Mouse (Mus musculus): Measurements from ENCODE around the gene Prex1. TPM values are rescaled to one million over a fixed set of nuclear protein-coding genes. Genes with fewer than 3 reads are reported as not detected.

Gene Prex1
- polyA plus RNA-seq, 1 experiment from 2014 or later: 47.8 TPM

DNA sequence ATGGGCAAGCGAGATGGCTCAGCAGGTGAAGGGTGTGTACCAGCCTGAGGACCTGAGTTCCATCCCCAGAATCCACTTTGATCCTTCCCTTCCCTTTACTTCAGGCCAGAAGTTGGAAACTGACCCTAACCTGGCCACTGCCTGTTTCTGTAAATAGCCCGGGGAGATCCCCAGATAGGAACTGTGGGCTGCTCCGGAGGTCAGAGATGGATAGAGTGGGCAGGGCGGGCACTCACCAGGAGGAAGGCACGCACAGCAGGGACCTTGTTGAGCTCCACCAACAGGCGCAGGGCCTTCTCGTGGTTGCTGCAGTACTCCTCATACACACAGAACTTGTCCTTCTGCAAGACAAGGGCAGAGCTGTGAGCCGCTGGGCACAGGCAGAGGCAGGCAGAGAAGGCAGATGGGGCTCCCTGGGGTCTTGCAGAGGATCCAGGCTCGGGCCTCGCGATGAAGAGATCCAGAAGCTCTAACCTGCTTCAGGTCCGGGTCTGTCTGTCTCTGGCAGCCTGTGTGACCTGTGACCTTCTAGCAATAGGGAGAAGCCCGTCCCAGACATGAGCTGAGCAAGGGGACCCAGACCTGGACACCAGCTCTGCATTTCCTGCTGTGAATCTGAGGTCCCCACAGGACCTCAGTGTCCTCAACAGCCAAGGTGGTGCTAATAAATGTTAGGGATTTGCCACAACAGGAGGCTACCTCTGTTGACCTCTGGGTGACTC, 75.4 kb downstream of the Prex1 start:
- H3K9ac ChIP-seq: no peak overlapping the region
- ATAC-seq (ENCODE audit: low FRiP score, low read depth): no peak
- WGBS: 66% methylated on average over 13 of the region's 13 CpGs
- no peaks in the 10 kb centered on the region for H3K27me3 ChIP-seq (replicated peaks)
- no peak overlapping the region for H3K27ac ChIP-seq
- no peaks in the 10 kb centered on the region for H3K9me3 ChIP-seq
- peaks cover 31% of the 10 kb centered on the region for H3K4me1 ChIP-seq
- H3K36me3 ChIP-seq: peaks cover 23% of the 10 kb centered on the region; the same call in 1 of the 2 replicates
- H3K4me2 ChIP-seq (replicated peaks): no peak overlapping the region
- H3K4me3 ChIP-seq: no peak overlapping the region

- H3K27me3 ChIP-seq (replicated peaks): no peaks in the 10 kb centered on the region
- H3K27ac ChIP-seq: no peak overlapping the region
- no peaks in the 10 kb centered on the region for H3K9me3 ChIP-seq
- ATAC-seq (ENCODE audit: low FRiP score, low read depth): no peak
- H3K4me3 ChIP-seq: no peak overlapping the region
- WGBS: 44% methylated on average over 4 of the region's 4 CpGs
- H3K4me2 ChIP-seq (replicated peaks): no peak overlapping the region
- H3K4me1 ChIP-seq: peaks cover 31% of the 10 kb centered on the region
- peaks cover 29% of the 10 kb centered on the region; the same call in 1 of the 2 replicates for H3K36me3 ChIP-seq
- H3K9ac ChIP-seq: no peak overlapping the region
These were observed 76.0 kb downstream of the Prex1 start for GRCm38 (mm10) chr2:166637673-166637990.

DNA sequence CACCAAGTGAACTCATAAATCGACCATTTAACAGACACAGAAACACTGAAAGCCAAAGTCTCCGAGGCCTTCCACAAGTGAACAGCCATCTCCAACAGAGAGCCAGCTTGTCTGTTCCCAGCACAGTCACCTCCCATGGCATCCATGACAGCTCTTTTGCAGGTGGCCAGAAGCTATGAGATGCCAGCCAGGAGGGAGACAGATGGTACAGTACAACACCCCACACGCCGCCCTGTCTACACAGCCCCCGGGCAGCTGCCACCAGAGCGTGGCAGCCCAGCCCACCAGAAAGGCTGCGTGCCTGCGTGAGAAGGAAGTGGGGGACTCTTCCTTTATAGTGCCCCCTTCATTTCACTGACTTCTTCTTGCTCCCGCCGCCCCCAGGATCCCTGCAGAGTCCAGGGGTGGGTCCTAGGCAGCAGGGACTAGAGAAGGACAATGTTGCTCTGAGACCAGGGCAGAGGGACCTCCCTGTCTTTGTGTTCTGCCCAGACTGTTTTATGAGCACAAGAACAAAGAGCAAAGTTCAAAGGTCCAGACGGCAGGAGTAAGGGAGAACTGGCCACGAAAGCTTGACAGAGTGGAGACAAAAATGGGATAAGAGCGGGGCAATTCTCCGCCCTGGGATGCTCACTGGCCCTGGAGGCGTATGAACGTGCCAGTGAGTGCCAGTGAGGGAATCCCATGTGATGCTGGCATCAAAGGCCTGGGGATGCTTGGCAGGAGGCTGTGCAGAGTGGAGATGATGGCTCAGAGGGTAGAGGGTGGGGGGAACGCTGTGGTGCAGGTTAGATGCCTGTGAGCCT, 76.6 kb downstream of the Prex1 start:
- Histone ChIP-seq H3K4me2 (replicated peaks) (peak overlapping the region; percentile 27), H3K9ac (no peak overlapping the region; the same call in 1 of the 2 replicates), H3K27ac (no peak overlapping the region; the same call in 1 of the 2 replicates), H3K4me1 (peaks cover 31% of the 10 kb centered on the region), H3K9me3 (no peaks in the 10 kb centered on the region), H3K4me3 (no peak overlapping the region), H3K36me3 (peaks cover 28% of the 10 kb centered on the region; the same call in 1 of the 2 replicates), H3K27me3 (replicated peaks) (no peaks in the 10 kb centered on the region)
- ATAC-seq (ENCODE audit: low FRiP score, low read depth): peak; percentile 64
- WGBS: 24% methylated on average over 17 of the region's 17 CpGs

GRCm38 (mm10) chr2:166635521-166635920, 78.1 kb downstream of the Prex1 start:
- no peak for ATAC-seq (ENCODE audit: low FRiP score, low read depth)
- H3K9ac ChIP-seq: 0 out of 2 replicates have a peak overlapping the region, but pooled peaks have one; percentile 17
- H3K4me3 ChIP-seq: no peak overlapping the region
- no peaks in the 10 kb centered on the region for H3K9me3 ChIP-seq
- H3K4me2 ChIP-seq (replicated peaks): no peak overlapping the region
- H3K27me3 ChIP-seq (replicated peaks): no peaks in the 10 kb centered on the region
- H3K27ac ChIP-seq: no peak overlapping the region
- 89% methylated on average over 10 of the region's 10 CpGs for WGBS
- peaks cover 31% of the 10 kb centered on the region for H3K4me1 ChIP-seq
- H3K36me3 ChIP-seq: peaks cover 24% of the 10 kb centered on the region; the same call in 1 of the 2 replicates

DNA sequence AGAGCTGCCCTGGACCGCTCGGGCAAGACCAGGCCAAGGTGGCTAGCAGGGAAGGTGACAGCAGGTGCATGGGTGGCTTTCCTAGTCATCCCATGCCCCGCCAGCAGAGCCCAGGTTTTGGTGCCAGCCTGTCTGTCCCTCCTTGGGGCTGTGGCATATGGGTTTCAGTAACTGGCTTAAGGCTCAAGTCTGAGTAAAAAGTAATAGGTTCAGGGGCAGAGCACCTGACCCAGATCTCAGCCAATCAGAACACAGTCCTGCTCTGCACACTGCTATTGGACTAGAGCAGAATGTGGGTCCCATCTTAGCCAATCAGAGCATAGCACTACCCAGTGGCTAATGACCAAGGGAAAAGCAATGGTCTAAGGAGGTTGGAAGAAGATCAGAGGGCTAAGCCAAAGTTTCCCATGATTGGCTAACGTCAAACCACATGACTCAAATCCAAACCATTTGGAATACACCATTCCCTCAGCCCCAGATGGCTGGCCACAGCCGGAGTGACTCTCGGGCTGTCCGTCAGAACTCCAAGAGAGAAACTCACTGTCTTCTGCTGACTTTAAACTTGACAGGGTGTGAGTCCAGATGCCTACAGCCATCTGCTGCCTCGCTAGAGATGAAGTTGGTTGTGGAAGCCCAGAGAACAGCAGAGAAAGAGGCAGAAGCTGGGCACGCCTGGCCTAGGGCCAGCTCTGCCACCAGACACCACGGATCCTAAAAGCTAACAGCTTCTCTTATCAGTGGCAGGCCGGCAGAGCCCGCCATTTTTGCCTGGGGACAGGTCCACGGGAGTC, 80.9 kb downstream of the Prex1 start:
- no peaks in the 10 kb centered on the region for H3K9me3 ChIP-seq
- WGBS: 93% methylated on average over 13 of the region's 13 CpGs
- no peak overlapping the region for H3K9ac ChIP-seq
- H3K4me3 ChIP-seq: no peak overlapping the region
- no peak overlapping the region for H3K4me2 ChIP-seq (replicated peaks)
- H3K36me3 ChIP-seq: peaks cover 28% of the 10 kb centered on the region; the same call in 1 of the 2 replicates
- H3K4me1 ChIP-seq: peaks cover 19% of the 10 kb centered on the region
- H3K27ac ChIP-seq: no peak overlapping the region
- no peak for ATAC-seq (ENCODE audit: low FRiP score, low read depth)
- H3K27me3 ChIP-seq (replicated peaks): no peaks in the 10 kb centered on the region

DNA sequence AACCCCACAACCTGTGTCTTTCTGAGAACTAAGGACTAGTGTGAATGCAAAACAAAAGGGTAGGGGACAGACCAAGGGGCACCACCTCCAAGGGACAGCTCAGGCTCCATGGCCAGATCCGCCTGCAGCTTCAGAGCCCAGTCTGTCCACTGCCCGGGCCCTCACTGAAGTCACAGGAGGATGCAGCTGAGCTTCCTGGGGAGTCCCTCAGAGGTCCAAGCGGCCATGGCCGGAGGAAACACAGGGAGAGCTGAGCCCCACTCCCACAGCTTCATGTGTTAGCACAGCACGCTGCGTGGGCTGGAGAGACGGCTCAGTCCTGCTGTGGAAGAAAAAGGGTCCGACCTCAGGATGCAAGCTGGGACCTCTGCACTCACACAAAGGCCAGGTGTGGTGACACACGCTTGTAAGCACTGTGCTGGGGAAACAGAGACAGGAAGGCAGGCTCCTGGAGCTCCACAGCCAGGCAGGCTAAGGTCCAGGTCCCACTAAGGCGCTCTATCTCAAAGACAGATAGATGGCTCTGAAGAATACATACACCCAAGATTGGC, 81.9 kb downstream of the Prex1 start:
- Histone ChIP-seq H3K27me3 (replicated peaks) (no peaks in the 10 kb centered on the region), H3K4me1 (peaks cover 8% of the 10 kb centered on the region; the same call in 1 of the 2 replicates), H3K27ac (no peak overlapping the region), H3K9me3 (no peaks in the 10 kb centered on the region), H3K4me3 (no peak overlapping the region), H3K9ac (no peak overlapping the region), H3K36me3 (peaks cover 36% of the 10 kb centered on the region; the same call in 1 of the 2 replicates), H3K4me2 (replicated peaks) (no peak overlapping the region)
- no peak for ATAC-seq (ENCODE audit: low FRiP score, low read depth)
- 89% methylated on average over 10 of the region's 10 CpGs for WGBS

DNA sequence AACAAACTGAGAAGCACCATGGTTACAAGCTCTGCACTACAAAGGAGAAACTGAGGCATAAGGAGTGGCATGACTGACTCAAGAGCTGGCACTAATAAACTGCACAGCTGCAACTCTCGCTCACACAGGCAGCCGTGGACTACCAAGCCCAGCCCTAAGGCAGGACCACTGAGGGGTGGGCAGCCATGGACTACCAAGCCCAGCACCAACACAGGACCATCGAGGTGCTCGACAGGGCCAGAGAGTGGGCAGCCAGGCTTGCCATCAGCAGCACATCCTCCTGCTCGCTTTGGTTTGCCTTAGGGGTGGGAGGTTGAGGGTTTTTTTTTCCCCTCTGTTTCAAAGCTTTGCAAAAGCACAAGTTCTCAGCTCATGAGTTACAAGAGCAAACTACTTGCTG, 82.4 kb downstream of the Prex1 start:
- 87% methylated on average over 5 of the region's 5 CpGs for WGBS
- Histone ChIP-seq H3K4me2 (replicated peaks) (no peak overlapping the region), H3K4me1 (0 out of 2 replicates have a peak, but pooled peaks cover 5% of the 10 kb centered on the region), H3K9me3 (no peaks in the 10 kb centered on the region), H3K27me3 (replicated peaks) (no peaks in the 10 kb centered on the region), H3K9ac (no peak overlapping the region), H3K4me3 (no peak overlapping the region), H3K27ac (no peak overlapping the region), H3K36me3 (peaks cover 38% of the 10 kb centered on the region; the same call in 1 of the 2 replicates)
- ATAC-seq (ENCODE audit: low FRiP score, low read depth): no peak

- 93% methylated on average over 17 of the region's 17 CpGs for WGBS
- Histone ChIP-seq H3K36me3 (peaks cover 38% of the 10 kb centered on the region; the same call in 1 of the 2 replicates), H3K27ac (no peak overlapping the region)
These were observed 83.5 kb downstream of the Prex1 start for GRCm38 (mm10) chr2:166629941-166630674.

DNA sequence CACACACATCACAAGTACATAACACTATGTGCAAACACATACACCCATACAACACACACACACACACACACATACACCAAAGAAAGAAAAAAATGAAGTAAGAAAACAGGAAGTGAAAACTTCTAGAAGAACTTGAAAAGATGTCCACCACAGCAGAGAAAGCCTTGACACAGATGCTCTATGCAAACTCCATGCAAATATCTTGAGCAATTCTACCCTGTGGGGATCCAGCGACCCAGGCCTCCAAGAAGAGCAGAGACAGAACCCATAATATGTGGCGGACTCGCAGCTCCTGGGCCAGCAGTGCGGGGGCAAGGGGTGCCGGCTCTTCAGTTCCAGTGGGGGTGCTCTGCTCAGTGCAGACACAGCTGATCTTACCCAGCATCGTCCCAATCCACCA, 86.1 kb downstream of the Prex1 start:
- no peak overlapping the region for H3K4me2 ChIP-seq (replicated peaks)
- no peak overlapping the region for H3K9ac ChIP-seq
- ATAC-seq (ENCODE audit: low FRiP score, low read depth): no peak
- H3K9me3 ChIP-seq: no peaks in the 10 kb centered on the region
- H3K27ac ChIP-seq: no peak overlapping the region
- H3K4me3 ChIP-seq: no peak overlapping the region
- WGBS: 94% methylated on average over 6 of the region's 6 CpGs
- H3K27me3 ChIP-seq (replicated peaks): no peaks in the 10 kb centered on the region
- peaks cover 15% of the 10 kb centered on the region for H3K4me1 ChIP-seq
- H3K36me3 ChIP-seq: peaks cover 30% of the 10 kb centered on the region; the same call in 1 of the 2 replicates

More at GRCm38 (mm10) chr2:166629941-166630674, 83.5 kb downstream of the Prex1 start:
- Histone ChIP-seq H3K4me3 (no peak overlapping the region), H3K9ac (no peak overlapping the region), H3K9me3 (no peaks in the 10 kb centered on the region), H3K4me1 (no peaks in the 10 kb centered on the region), H3K4me2 (replicated peaks) (no peak overlapping the region), H3K27me3 (replicated peaks) (no peaks in the 10 kb centered on the region)
- no peak for ATAC-seq (ENCODE audit: low FRiP score, low read depth)

- no peaks in the 10 kb centered on the region for H3K27me3 ChIP-seq (replicated peaks)
- 87% methylated on average over 11 of the region's 11 CpGs for WGBS
- H3K27ac ChIP-seq: no peak overlapping the region
- peaks cover 16% of the 10 kb centered on the region; the same call in 1 of the 2 replicates for H3K36me3 ChIP-seq
- H3K4me2 ChIP-seq (replicated peaks): no peak overlapping the region
- H3K4me3 ChIP-seq: no peak overlapping the region
- ATAC-seq (ENCODE audit: low FRiP score, low read depth): no peak
- H3K9ac ChIP-seq: no peak overlapping the region
- no peaks in the 10 kb centered on the region for H3K9me3 ChIP-seq
- H3K4me1 ChIP-seq: peaks cover 27% of the 10 kb centered on the region
These were observed 88.4 kb downstream of the Prex1 start for GRCm38 (mm10) chr2:166625219-166625618.

- no peak for ATAC-seq (ENCODE audit: low FRiP score, low read depth)
- Histone ChIP-seq H3K4me2 (replicated peaks) (0 out of 2 replicates have a peak overlapping the region, but pooled peaks have one; percentile 5), H3K9me3 (no peaks in the 10 kb centered on the region), H3K4me1 (peaks cover 27% of the 10 kb centered on the region), H3K27me3 (replicated peaks) (no peaks in the 10 kb centered on the region), H3K27ac (peak overlapping the region; percentile 62), H3K9ac (peak overlapping the region; percentile 10; the same call in 1 of the 2 replicates), H3K36me3 (peaks cover 19% of the 10 kb centered on the region), H3K4me3 (no peak overlapping the region)
- 46% methylated on average over 9 of the region's 9 CpGs for WGBS
These were observed 90.5 kb downstream of the Prex1 start for GRCm38 (mm10) chr2:166623081-166623567.
